Mouse (Mus musculus): ENCODE results near the gene Gnao1. TPM values are rescaled to one million over a fixed set of nuclear protein-coding genes. Genes with fewer than 3 reads are reported as not detected.

Gnao1 gene
- polyA plus RNA-seq, 1 experiment from 2014 or later: 3.5 TPM

DNA sequence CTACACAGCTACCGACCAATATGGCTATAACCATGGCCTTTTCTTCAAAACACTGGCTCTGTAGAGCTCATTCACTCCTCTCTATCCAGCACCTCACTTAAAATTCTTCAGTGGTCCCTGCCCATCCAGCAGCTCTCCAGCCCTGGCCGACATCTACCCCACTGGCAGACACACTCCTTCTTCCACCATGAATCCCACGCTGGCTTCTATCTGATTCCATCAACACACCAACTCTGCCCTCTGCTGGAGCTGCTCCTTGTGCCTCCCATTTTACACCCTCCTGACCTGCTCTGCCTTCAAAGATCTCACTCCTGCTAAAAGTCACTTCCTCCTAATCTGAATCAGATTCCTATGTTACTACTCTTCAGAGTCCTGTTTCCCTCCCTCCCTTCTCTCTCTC is 174.1 kb downstream of the Gnao1 start:
- ATAC-seq (ENCODE audit: borderline replicate concordance, extremely low read depth, low FRiP score, low TSS enrichment): no peak
- H3K27ac ChIP-seq: no peak overlapping the region
- no peak overlapping the region for H3K9ac ChIP-seq
- no peaks in the 10 kb centered on the region for H3K9me3 ChIP-seq
- H3K36me3 ChIP-seq: peaks cover 70% of the 10 kb centered on the region
- H3K4me1 ChIP-seq: no peaks in the 10 kb centered on the region
- H3K4me3 ChIP-seq: no peak overlapping the region
- H3K27me3 ChIP-seq: no peaks in the 10 kb centered on the region
- WGBS: 84% methylated on average over 3 of the region's 3 CpGs
- no peak overlapping the region for H3K4me2 ChIP-seq

DNA sequence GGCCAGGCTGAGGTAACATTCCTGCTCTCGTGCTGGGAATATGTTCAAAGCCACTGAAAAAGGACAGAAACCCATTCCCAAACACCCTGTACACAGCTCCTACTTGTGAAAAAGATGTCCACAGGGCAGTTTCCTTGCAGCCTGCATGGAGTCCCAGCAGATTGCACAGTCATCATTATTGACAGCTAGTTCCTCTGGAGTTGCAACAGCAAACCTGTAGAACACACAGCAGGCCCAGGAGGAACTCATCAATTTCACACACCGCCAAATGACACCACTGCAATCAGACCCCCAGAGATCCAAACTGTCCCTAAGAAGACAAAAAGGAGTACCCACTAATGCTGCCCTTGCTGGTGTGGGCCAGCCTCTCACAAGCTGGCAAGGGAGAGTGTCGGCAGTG is 175.0 kb downstream of the Gnao1 start:
- no peak for ATAC-seq (ENCODE audit: borderline replicate concordance, extremely low read depth, low FRiP score, low TSS enrichment)
- 82% methylated on average over 3 of the region's 3 CpGs for WGBS
- no peaks in the 10 kb centered on the region for H3K9me3 ChIP-seq
- no peak overlapping the region for H3K4me2 ChIP-seq
- no peaks in the 10 kb centered on the region for H3K27me3 ChIP-seq
- H3K27ac ChIP-seq: no peak overlapping the region
- H3K36me3 ChIP-seq: peaks cover 69% of the 10 kb centered on the region
- no peak overlapping the region for H3K9ac ChIP-seq
- no peak overlapping the region for H3K4me3 ChIP-seq
- H3K4me1 ChIP-seq: no peaks in the 10 kb centered on the region

DNA sequence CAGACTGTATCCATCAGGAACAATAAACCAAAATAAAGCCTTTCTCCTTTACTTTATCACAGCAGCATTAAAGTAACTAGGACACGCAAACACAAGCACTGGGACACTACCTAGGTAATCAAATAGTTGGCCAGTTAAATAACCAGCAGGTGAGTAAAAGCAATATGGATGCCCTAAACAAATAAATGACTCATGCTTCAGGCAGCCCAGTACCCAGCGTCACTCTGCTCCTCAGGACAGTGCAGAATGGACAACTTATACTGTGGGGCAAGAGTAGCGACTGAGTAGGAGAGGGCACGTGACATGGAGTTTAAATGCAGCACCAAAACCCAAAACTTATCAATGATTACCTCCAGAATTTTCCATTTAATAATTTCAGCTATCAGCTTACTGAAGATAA is 180.0 kb downstream of the Gnao1 start:
- Histone ChIP-seq H3K27ac (no peak overlapping the region), H3K4me1 (no peaks in the 10 kb centered on the region), H3K9me3 (no peaks in the 10 kb centered on the region; the same call in 1 of the 2 replicates), H3K4me3 (no peak overlapping the region), H3K36me3 (peaks cover 43% of the 10 kb centered on the region), H3K4me2 (no peak overlapping the region), H3K27me3 (no peaks in the 10 kb centered on the region), H3K9ac (no peak overlapping the region)
- no peak for ATAC-seq (ENCODE audit: borderline replicate concordance, extremely low read depth, low FRiP score, low TSS enrichment)
- WGBS: 83% methylated on average over 4 of the region's 4 CpGs

DNA sequence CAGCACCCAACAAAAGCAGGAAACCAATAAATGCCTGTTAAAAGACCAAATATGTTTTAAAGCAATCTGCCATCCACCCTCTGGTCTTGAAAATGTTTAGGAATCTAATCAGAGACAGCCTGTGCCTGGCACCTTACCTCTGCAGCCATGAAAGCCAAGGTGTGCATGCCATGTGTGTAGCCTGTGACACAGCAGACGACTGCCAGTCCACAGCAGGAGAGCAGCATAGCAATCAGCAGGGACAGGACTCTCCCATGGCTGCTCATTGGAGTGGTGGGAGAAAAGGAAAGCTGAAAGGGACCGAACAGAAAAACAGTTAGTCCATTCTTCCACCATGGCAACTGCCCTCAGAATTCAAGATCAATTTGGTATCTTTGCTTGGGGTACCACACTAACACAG is 189.2 kb downstream of the Gnao1 start:
- H3K4me3 ChIP-seq: no peak overlapping the region
- H3K27me3 ChIP-seq: no peaks in the 10 kb centered on the region
- ATAC-seq (ENCODE audit: borderline replicate concordance, extremely low read depth, low FRiP score, low TSS enrichment): no peak
- H3K36me3 ChIP-seq: peaks cover 53% of the 10 kb centered on the region
- no peaks in the 10 kb centered on the region for H3K9me3 ChIP-seq
- no peaks in the 10 kb centered on the region for H3K4me1 ChIP-seq
- H3K4me2 ChIP-seq: no peak overlapping the region
- H3K9ac ChIP-seq: no peak overlapping the region
- no peak overlapping the region for H3K27ac ChIP-seq
- WGBS: 90% methylated on average over 2 of the region's 2 CpGs

DNA sequence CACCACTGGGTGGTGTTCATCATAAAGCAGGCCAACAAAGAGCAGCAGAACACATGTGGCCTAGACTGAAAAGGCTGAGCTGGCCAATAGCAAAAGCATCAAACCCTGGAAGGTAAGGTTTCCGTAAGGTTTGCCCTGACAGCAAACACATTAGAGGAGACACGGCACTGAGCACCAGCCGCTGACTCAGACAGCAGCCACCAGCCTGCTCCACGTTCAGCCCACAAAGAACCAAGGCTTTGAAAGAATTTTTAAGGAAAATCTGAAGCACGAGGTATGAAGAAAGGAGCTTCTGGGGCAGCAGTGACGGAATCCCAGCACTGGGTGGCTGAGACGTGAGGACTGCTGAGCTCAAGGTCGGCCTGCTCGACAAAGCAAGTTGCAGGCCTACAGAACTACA is 194.4 kb downstream of the Gnao1 start:
- no peak for ATAC-seq (ENCODE audit: borderline replicate concordance, extremely low read depth, low FRiP score, low TSS enrichment)
- H3K4me1 ChIP-seq: peaks cover 3% of the 10 kb centered on the region
- no peaks in the 10 kb centered on the region for H3K27me3 ChIP-seq
- H3K4me3 ChIP-seq: no peak overlapping the region
- no peak overlapping the region for H3K27ac ChIP-seq
- no peak overlapping the region for H3K4me2 ChIP-seq
- H3K36me3 ChIP-seq: peaks cover 38% of the 10 kb centered on the region
- no peak overlapping the region for H3K9ac ChIP-seq
- no peaks in the 10 kb centered on the region for H3K9me3 ChIP-seq
- 84% methylated on average over 9 of the region's 9 CpGs for WGBS

DNA sequence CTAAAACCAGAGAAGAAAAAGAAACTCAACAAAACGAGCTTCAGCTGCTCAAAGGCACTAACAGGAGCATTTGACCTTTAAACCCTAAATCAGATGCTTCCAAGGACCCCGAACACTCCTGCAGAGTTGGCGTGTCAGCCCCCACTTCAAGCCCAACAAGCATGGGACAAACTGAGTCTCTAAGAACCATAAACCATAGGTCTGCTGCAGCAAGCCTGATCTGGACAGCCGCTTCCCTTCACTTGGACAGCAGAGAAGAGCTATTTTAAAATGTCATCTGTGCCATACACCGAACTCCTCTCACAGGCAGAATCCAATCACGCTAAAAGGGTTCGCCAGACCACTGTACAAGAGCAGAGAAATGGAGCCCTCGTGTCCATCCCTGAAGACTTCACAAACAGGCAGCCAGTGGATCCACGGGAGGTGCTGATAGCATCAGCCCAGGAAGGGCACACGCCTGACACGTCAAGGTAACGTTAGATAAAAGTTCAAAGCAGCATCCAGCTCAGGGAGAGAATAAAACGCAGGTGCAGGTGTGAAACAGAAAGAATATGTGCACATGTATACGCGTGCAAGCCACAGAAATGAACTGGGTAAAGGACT is 199.6 kb downstream of the Gnao1 start:
- H3K4me1 ChIP-seq: peaks cover 30% of the 10 kb centered on the region
- WGBS: 54% methylated on average over 15 of the region's 15 CpGs
- 0 out of 2 replicates have a peak, but pooled peaks cover 2% of the 10 kb centered on the region for H3K36me3 ChIP-seq
- no peaks in the 10 kb centered on the region for H3K27me3 ChIP-seq
- H3K9me3 ChIP-seq: no peaks in the 10 kb centered on the region
- peak overlapping the region; percentile 8; the same call in 1 of the 2 replicates for H3K4me2 ChIP-seq
- no peak for ATAC-seq (ENCODE audit: borderline replicate concordance, extremely low read depth, low FRiP score, low TSS enrichment)
- H3K9ac ChIP-seq: no peak overlapping the region
- H3K4me3 ChIP-seq: no peak overlapping the region
- H3K27ac ChIP-seq: no peak overlapping the region

DNA sequence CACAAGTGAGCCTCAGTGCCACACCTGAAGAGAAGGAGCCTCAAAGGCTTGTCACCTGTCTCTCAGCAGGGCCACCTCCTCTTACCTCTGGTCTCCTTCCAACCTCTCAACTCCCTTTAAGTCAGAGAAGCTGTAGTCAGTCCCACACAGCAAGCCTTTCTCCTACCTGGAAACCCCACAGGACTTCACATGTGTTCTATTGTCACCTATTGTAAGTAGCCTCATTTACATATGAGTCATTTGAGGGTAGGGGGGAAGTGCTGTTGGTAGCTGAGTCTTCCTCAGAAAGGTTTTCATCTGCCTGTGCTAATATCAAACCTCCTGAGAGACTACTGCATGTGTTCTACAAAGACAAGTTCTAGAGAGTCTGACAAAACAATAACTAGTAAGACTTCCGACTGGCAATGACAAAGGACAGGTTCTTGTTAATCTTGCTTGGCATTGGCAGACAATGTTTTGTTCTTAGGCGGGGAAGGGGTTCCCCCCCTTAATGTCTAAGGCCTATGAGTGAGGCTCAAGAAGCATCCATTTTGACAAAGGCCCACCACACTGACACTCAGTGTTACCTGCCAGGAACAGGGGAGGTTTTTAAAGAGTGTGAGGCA is 200.4 kb downstream of the Gnao1 start:
- Histone ChIP-seq H3K9ac (no peak overlapping the region), H3K4me2 (no peak overlapping the region), H3K27ac (no peak overlapping the region), H3K4me3 (no peak overlapping the region), H3K4me1 (peaks cover 30% of the 10 kb centered on the region), H3K27me3 (no peaks in the 10 kb centered on the region), H3K9me3 (no peaks in the 10 kb centered on the region), H3K36me3 (no peaks in the 10 kb centered on the region)
- WGBS: 76% methylated on average over 2 of the region's 2 CpGs
- no peak for ATAC-seq (ENCODE audit: borderline replicate concordance, extremely low read depth, low FRiP score, low TSS enrichment)

DNA sequence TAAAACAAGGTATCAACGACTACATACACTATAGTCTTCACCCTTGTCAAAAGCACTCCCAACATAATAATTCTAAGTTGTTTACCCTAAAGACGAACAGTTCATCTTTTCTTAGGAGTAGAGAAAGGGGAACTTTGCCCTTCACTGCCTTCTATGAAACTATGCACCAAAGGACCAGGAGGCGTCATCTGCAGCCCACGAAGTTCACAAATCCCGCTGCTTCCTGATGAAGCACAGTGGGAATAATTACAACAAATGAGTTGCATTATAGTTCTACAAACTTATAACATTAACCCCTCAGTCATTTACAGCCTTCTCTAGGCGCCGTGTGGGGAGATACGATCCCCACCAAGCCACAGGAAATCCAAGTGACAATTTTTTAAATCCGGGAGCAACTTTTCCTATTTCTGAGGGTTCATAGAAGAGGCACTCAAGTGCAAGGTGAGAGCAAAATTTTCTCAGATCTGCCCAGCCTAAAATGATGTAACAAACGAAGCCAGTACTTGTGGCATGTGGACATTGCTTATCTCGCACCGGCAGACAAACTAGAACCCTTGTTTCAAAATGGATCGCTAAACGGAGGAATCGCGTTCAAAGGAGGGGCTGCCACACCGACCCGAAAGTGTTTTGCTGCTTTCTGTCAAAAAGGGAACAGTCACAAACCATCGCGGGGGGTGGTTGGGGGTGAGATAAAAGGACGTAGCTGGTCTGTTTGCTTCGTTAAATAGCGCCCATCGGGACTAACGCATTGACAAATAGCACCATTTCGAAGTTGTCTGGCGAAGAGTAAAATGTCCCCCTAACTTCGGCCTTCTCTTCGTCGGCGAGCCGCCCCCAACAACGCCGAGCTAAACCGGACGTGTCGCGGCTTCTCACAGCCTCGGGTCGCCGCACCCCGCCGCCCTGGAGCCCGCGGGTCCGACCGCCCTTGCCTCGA is 201.6 kb downstream of the Gnao1 start:
- H3K36me3 ChIP-seq: no peaks in the 10 kb centered on the region
- ATAC-seq (ENCODE audit: borderline replicate concordance, extremely low read depth, low FRiP score, low TSS enrichment): no peak
- H3K27me3 ChIP-seq: no peaks in the 10 kb centered on the region
- H3K27ac ChIP-seq: peak overlapping the region; percentile 90
- WGBS: 3% methylated on average over 48 of the region's 48 CpGs
- no peaks in the 10 kb centered on the region for H3K9me3 ChIP-seq
- H3K4me1 ChIP-seq: peaks cover 30% of the 10 kb centered on the region
- peak overlapping the region; percentile 79 for H3K4me3 ChIP-seq
- H3K4me2 ChIP-seq: peak overlapping the region; percentile 96
- H3K9ac ChIP-seq: peak overlapping the region; percentile 91

DNA sequence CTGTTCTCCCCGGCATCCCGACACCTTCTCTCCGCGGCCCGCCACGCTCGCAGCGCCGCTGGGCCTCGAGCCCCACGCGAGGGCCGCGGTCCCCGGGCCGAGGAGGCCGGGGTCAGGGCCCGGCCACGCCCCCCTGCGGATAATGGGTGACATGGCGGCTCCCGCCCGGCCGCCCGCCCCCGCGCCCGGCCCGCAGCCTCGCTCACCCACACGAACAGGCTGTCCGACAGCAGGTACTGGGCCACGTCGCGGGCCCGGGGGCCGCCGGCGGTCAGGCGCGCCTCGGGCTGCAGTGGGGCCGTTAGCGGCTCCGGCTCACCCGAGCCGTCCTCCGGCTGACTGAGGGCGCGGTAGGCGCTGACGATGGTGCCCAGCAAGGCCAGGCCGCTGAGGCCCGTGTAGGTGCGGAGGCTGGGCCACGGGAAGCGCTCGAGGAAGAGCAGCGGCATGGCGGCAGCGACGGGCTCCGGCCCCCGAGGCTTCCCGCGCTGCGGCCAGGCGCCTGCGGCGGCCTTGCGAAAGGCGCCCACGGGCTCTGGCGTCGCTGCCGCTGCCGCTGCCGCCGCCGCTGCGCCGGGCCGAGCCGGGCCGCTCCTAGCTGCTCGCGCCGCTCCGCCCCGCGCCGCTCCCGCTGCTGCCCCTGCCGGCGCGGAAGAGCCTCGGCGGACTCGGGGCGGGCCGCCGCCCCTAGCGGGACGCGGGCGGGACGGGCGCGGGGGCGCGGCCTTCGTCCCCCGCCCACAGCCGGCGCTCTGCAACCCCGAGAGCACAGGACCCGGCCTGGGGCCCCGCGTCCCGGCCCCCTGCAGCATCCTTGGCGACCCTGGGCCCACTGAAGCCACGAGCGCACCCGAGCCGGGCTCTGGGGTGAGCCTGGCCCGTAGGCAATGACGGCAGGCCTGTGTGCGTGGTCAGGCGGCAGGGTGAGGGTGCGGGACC is 202.5 kb downstream of the Gnao1 start, which contains the start of gene Amfr:
Gene Amfr, minus strand, starts transcription at position 830 of the 939 bp plus-strand sequence.
- no peaks in the 10 kb centered on the region for H3K27me3 ChIP-seq
- peak within 1 kb of the TSS; percentile 90 for H3K27ac ChIP-seq
- peak; percentile 92 for ATAC-seq (ENCODE audit: borderline replicate concordance, extremely low read depth, low FRiP score, low TSS enrichment)
- WGBS: under 1% methylated on average over 110 of the region's 130 CpGs
- peak within 1 kb of the TSS; percentile 96 for H3K4me2 ChIP-seq
- peaks cover 30% of the 10 kb centered on the region for H3K4me1 ChIP-seq
- no peaks in the 10 kb centered on the region for H3K36me3 ChIP-seq
- H3K9ac ChIP-seq: peak within 1 kb of the TSS; percentile 91
- peak within 1 kb of the TSS; percentile 79 for H3K4me3 ChIP-seq
- H3K9me3 ChIP-seq: no peaks in the 10 kb centered on the region

DNA sequence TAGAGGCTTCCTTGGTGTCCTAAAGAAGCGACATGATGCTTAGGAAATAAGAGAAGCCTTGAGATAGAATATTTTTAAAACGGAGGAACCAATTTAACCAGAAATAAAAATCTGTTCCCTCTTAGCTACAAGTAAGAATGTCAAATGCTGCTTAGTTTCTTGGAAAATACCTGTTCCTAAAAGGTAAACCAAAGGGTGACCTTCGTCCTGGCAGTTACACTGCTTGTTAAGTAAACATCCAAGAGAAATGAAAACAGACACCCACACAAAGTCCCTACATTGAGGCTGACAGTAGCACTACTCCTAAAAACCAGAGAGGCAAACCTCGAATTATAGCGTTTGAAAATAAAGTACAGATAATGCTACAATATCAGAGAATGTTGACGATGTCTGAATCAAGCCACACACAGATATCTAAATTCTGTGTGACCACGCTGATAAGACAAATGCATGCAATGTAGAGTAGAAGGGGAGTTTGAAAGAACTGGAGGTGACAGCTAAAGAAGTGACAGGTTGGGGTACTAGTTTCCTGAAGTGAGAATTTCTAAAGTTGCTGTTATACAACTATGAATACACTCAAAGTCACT is 203.4 kb downstream of the Gnao1 start:
- Histone ChIP-seq H3K36me3 (no peaks in the 10 kb centered on the region), H3K9ac (peak overlapping the region; percentile 91), H3K27ac (peak overlapping the region; percentile 90), H3K4me2 (peak overlapping the region; percentile 96), H3K4me3 (peak overlapping the region; percentile 79), H3K4me1 (peaks cover 30% of the 10 kb centered on the region), H3K27me3 (no peaks in the 10 kb centered on the region), H3K9me3 (no peaks in the 10 kb centered on the region)
- WGBS: 16% methylated on average over 7 of the region's 7 CpGs
- ATAC-seq (ENCODE audit: borderline replicate concordance, extremely low read depth, low FRiP score, low TSS enrichment): no peak
